Comparison of ENCODE assay signal across 12 mouse cellular contexts in the genomic region with DNA sequence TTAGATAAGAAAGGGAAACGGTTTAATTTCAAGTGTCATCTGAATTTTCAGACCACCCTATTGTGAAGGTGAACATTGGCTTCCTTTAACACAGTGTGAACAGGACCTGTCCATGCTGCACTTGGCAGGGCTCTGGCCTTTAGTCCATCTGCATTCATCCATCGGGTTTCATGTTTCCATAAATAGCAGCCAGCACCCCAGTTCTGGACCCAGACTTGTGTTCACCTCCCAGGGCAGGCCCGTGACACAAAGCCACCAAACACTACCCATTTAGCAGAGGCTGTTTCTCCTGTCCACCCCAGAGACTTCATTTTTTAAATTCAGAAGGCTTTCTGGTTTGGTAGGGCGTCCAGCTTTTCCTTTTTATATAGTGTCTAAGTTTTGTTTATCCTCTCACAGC.
"Had no signal": no experiment of that assay in that cellular context is flagged by ENCODE, and none has a peak within 500 bp of the region (broad histone marks: within the 10 kb centered on the region; RNA-seq: fewer than 3 reads in every experiment).

No protein-coding gene starts in this region.

- DNase-seq: retina, postnatal 1 day; right cerebral cortex, adult 18-20 months; right cerebral cortex, postnatal 14 days; right cerebral cortex, postnatal 25 days; right cerebral cortex, postnatal 4 days; spleen, adult 18-20 months; thymus, adult 18-20 months; thymus, adult 2 months; thymus, postnatal 14 days; thymus, postnatal 25 days; thymus, postnatal 36 days; thymus, postnatal 4 days had no signal
